Mouse (Mus musculus): ENCODE data around the gene Ncor1.

- TF ChIP-seq EP300 (optimal IDR thresholded peaks at IDR 0.05) (no peak), CTCF (IDR thresholded peaks at IDR 0.05; ENCODE audit: low read depth) (no peak)
These were observed 7.5 kb upstream of the Ncor1 start for GRCm38 (mm10) chr11:62465849-62466248.
